Mouse (Mus musculus) olfactory bulb, adult 2 months (tissue): ENCODE results near the gene Fcgr3.

ENCODE experiments used
- CTCF ChIP-seq: fragments of 200-500 bp; IDR thresholded peaks from 2 replicates; pipeline ENCODE4 v1.5.1; 2012; ENCODE audit warnings: low read depth, mild to moderate bottlenecking, low read length, moderate library complexity; ENCODE audit not compliant: insufficient read depth
- POLR2A ChIP-seq: fragments of 200-500 bp; IDR thresholded peaks from 2 replicates; pipeline ENCODE4 v1.6.1; 2012; ENCODE audit warnings: mild to moderate bottlenecking, low read depth, low read length, moderate library complexity; ENCODE audit not compliant: insufficient read depth

DNA sequence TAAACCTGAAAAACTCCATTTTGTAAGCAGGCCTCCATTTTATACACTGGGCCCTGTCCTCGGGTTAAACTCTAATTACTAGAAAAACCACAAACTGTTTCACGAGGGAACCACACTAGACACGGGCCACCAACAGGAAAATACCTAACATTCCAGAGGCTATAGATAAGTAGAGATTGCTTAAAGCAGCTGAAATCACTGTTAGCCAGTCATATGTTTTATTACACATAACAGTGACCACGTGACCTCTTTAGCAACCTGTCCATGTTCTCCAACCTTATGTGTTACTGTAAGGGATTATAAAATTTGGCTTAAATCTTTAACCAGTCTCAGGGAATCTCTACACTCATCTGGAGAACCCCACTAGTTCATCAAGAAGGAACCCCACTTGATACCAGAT lies 29.7 kb upstream of the Fcgr3 start:
- TF ChIP-seq POLR2A (no peak), CTCF (no peak)
